8 mouse cellular contexts compared by ENCODE assay signal in the genomic region with DNA sequence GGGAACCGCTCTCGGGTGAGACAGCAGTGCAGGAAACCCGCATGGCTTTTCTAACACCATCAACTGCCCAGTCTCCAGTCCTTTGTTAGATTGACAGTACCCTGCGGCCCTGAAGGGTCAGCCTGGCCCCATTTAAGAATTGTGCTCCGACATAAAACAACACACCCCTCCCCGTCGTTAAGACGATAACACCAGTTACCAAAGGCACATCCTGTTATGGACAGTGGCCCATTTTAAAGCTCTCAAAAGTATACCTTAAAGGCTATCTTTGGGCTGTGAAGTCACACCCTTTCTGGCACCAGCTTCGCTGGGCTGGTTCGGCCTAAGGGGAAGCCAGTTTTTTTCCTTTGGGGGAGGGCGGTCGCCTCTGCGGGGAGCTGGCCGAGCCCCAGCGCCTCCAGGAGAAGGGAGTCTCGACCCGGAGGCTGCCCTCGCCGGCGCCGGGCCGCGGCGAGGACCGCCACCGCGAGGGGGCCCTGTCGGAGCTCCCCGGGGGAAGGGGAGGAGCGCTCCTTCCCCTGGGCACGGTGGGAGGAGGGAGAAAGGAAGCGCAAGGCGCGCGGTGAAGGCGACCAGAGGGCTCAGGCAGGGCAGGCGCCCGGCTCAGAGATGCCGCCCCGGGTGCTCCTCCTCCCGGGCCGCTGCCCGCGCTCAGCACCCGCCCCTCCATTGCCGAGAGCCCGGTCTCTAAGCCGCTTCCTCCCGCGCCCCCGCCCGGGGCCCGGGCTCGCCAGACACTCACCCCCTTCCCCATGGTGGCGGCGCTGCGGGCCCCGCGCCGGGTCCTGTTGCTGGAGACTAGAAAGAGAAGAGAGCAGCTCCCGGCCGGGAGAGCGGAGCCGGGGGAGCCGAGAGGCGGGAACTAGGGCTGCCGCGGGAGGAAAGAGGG. TPM values are rescaled to one million over a fixed set of nuclear protein-coding genes. Genes with fewer than 3 reads are reported as not detected.
A peak's percentile ranks its signal among the peaks of the same experiment; 100 is the strongest.
DNase-seq lines count a peak whose midpoint lies in the region; ATAC-seq and TF ChIP-seq lines count a peak whose summit lies in the region.

No protein-coding gene starts in this region.

- peaks cover 9% of the 10 kb centered on the region for H3K4me1 ChIP-seq in intestine, postnatal 0 days (replicated peaks; ENCODE audit: control insufficient read depth, insufficient read depth, low read length)
- H3K4me1 ChIP-seq in limb, embryonic 14.5 days (ENCODE audit: control insufficient read depth, insufficient read depth, low read length): peaks cover 53% of the 10 kb centered on the region
- H3K4me1 ChIP-seq in midbrain, embryonic 16.5 days (ENCODE audit: control insufficient read depth, insufficient read depth, low read length): peaks cover 47% of the 10 kb centered on the region

- no peaks in the 10 kb centered on the region for H3K27me3 ChIP-seq in intestine, postnatal 0 days (replicated peaks; ENCODE audit: control insufficient read depth, insufficient read depth, low read length)
- H3K27me3 ChIP-seq in limb, embryonic 14.5 days (ENCODE audit: control insufficient read depth, insufficient read depth, low read length): peaks cover 7% of the 10 kb centered on the region; the same call in 1 of the 2 replicates
- H3K27me3 ChIP-seq in midbrain, embryonic 16.5 days (ENCODE audit: control insufficient read depth, insufficient read depth, low read depth, low read length): no peaks in the 10 kb centered on the region

- H3K27ac ChIP-seq in intestine, postnatal 0 days (ENCODE audit: low read depth, low read length): peak overlapping the region; percentile 99
- H3K27ac ChIP-seq in limb, embryonic 14.5 days (replicated peaks; ENCODE audit: low read depth, low read length): peak overlapping the region; percentile 98
- H3K27ac ChIP-seq in midbrain, embryonic 16.5 days (ENCODE audit: low read length): peak overlapping the region; percentile 91

- no peaks in the 10 kb centered on the region for H3K9me3 ChIP-seq in intestine, postnatal 0 days (ENCODE audit: control insufficient read depth)
- H3K9me3 ChIP-seq in limb, embryonic 14.5 days (ENCODE audit: control insufficient read depth, low read length): no peaks in the 10 kb centered on the region
- H3K9me3 ChIP-seq in midbrain, embryonic 16.5 days (replicated peaks; ENCODE audit: control insufficient read depth, low read length, poor library complexity, severe bottlenecking): no peaks in the 10 kb centered on the region

- ATAC-seq in intestine, postnatal 0 days: peak; percentile 73
- peak; percentile 56 for ATAC-seq in limb, embryonic 14.5 days (ENCODE audit: low FRiP score, low read depth)
- peak; percentile 81 for ATAC-seq in midbrain, embryonic 16.5 days

- H3K4me2 ChIP-seq in intestine, postnatal 0 days (replicated peaks; ENCODE audit: low read depth): peak overlapping the region; percentile 92
- peak overlapping the region; percentile 78 for H3K4me2 ChIP-seq in limb, embryonic 14.5 days (replicated peaks; ENCODE audit: low read depth, low read length, severe bottlenecking)
- H3K4me2 ChIP-seq in midbrain, embryonic 16.5 days (ENCODE audit: low read length): peak overlapping the region; percentile 57

- peak; percentile 70 for DNase-seq in layer of hippocampus, adult 11-12 months (ENCODE audit: low spot score)
- DNase-seq in layer of hippocampus, adult 9-10 months (ENCODE audit: low spot score): no peak
- peak; percentile 75 for DNase-seq in embryo, embryonic 11.5 days (ENCODE audit: low read depth, low spot score)
- peak; percentile 64 to 74 for DNase-seq in gastrocnemius, postnatal 4 days (ENCODE audit: low spot score in 2 of 2)
- DNase-seq in limb, embryonic 14.5 days (ENCODE audit: low spot score): peak; percentile 51
- peak; percentile 63 to 69 for DNase-seq in spleen, postnatal 14 days (ENCODE audit: low spot score in 2 of 2)

- H3K9ac ChIP-seq in intestine, postnatal 0 days (ENCODE audit: low read depth, low read length): peak overlapping the region; percentile 97
- H3K9ac ChIP-seq in limb, embryonic 14.5 days (ENCODE audit: low read depth, low read length, severe bottlenecking): peak overlapping the region; percentile 95
- H3K9ac ChIP-seq in midbrain, embryonic 16.5 days (ENCODE audit: low read depth, low read length): peak overlapping the region; percentile 83

- 0 out of 2 replicates have a peak, but pooled peaks have one; percentile 33 for TF ChIP-seq POLR2A in limb, embryonic 14.5 days (IDR thresholded peaks at IDR 0.05; ENCODE audit: borderline replicate concordance, extremely low read depth, insufficient read depth, insufficient read length)

- peak overlapping the region; percentile 89 for H3K4me3 ChIP-seq in intestine, postnatal 0 days (ENCODE audit: low read depth, low read length)
- H3K4me3 ChIP-seq in limb, embryonic 14.5 days (replicated peaks; ENCODE audit: low read length): peak overlapping the region; percentile 97
- peak overlapping the region; percentile 63 for H3K4me3 ChIP-seq in midbrain, embryonic 16.5 days (ENCODE audit: low read depth, low read length)

- peak; percentile 82 for TF ChIP-seq CTCF in intestine, postnatal 0 days (IDR thresholded peaks at IDR 0.05; ENCODE audit: low read depth)

- under 1% methylated on average over 47 of the region's 68 CpGs for WGBS in intestine, postnatal 0 days
- 2% methylated on average over 44 of the region's 68 CpGs for WGBS in limb, embryonic 14.5 days
- under 1% methylated on average over 47 of the region's 68 CpGs for WGBS in midbrain, embryonic 16.5 days

- 0 out of 2 replicates have a peak, but pooled peaks cover 5% of the 10 kb centered on the region for H3K36me3 ChIP-seq in intestine, postnatal 0 days (ENCODE audit: control insufficient read depth, insufficient read depth)
- H3K36me3 ChIP-seq in limb, embryonic 14.5 days (ENCODE audit: control insufficient read depth, insufficient read depth, low read length): no peaks in the 10 kb centered on the region
- H3K36me3 ChIP-seq in midbrain, embryonic 16.5 days (ENCODE audit: control insufficient read depth, insufficient read depth, low read length): no peaks in the 10 kb centered on the region

RNA-seq across cellular contexts. Expression of gene Atp1a1, which starts 0.6 kb away (rescaled TPM):
- 100 to 1,000 TPM; 112 to 117 TPM for total RNA-seq in gastrocnemius, postnatal 4 days (2021)
- polyA plus RNA-seq in intestine, postnatal 0 days (2015; fragmentation: Nextera tagmentation; extraction: Ambion mirVana): 309 and 318 TPM in 2 replicates
- polyA plus RNA-seq in limb, embryonic 14.5 days (2012; rRNA removed): 157 and 167 TPM in 2 replicates
- polyA plus RNA-seq in limb, embryonic 14.5 days (2014; fragmentation: Nextera tagmentation; extraction: Ambion mirVana): 128 and 129 TPM in 2 replicates
- 58.4 and 61.3 TPM in 2 replicates for polyA plus RNA-seq in midbrain, embryonic 16.5 days (2015; fragmentation: Nextera tagmentation; extraction: Ambion mirVana)
